Mouse (Mus musculus) heart, adult 9 months (tissue): Measurements from ENCODE around the gene Acat2.
"Not testable (repeated sequence)": the region's sequence is repeated elsewhere in the genome, so short reads cannot be mapped to it uniquely, and the experiment has no call there.

ENCODE experiments used
- DNase-seq, 2 experiments: peaks; one replicate each; pipeline ENCODE4 v3.0.0; 2022; ENCODE audit warnings: low spot score in 2 of 2

Acat2 gene

GRCm38 (mm10) chr17:12906436-12906835 is 54.1 kb downstream of the Acat2 start:
- no peak for DNase-seq

- DNase-seq = no peak
Measured at GRCm38 (mm10) chr17:12905810-12906209, 54.7 kb downstream of the Acat2 start.

GRCm38 (mm10) chr17:12904349-12904748 is 56.2 kb downstream of the Acat2 start:
- DNase-seq = no peak

- DNase-seq = no peak
Measured at GRCm38 (mm10) chr17:12903372-12904333, 56.9 kb downstream of the Acat2 start.

GRCm38 (mm10) chr17:12902291-12902690 is 58.3 kb downstream of the Acat2 start:
- no peak for DNase-seq

- not testable (repeated sequence) for DNase-seq
Measured at GRCm38 (mm10) chr17:12898607-12899006, 61.9 kb downstream of the Acat2 start.

GRCm38 (mm10) chr17:12897674-12898073 is 62.9 kb downstream of the Acat2 start:
- DNase-seq = no peak
